Mouse (Mus musculus): ENCODE measurements at regions not wholly inside any gene's neighbourhood (a gene's known extent, or its start where the extent isn't known, plus 50 kb on each side); places are given as distances from the start of the nearest gene placed in this dataset.

DNA sequence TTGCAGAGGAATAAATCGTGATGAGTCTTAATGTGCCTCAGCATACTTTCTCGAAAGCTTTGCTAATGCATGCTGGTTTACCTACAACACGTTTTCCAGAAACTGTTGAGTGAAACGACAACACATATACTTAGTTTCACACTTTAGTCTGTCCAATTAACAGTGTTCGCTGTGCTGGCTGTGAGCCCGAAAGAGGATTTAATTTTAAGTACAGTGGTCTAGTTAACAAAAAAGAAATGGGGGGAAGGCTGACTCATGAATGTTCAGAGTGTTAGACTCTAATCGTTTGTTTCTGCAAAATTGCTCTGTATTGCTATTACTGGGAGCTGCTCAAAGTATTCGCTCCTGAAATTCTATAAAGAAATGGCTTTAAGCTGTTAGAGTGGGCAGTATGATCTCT is 460.1 kb upstream of the Smc2 start:
- TF ChIP-seq CTCF (IDR thresholded peaks at IDR 0.05; ENCODE audit: borderline replicate concordance, insufficient read depth, low read depth, low read length) (no peak), POLR2A (IDR thresholded peaks at IDR 0.05; ENCODE audit: borderline replicate concordance, insufficient read depth, low read length) (no peak)
